Mouse (Mus musculus) C2C12 (cell line): ENCODE data around the gene Tph1. TPM values are rescaled to one million over a fixed set of nuclear protein-coding genes. Genes with fewer than 3 reads are reported as not detected.
"Not testable (repeated sequence)": the region's sequence is repeated elsewhere in the genome, so short reads cannot be mapped to it uniquely, and the experiment has no call there.

Experiments
- H3K27me3 ChIP-seq: one replicate; pipeline ENCODE4 v1.6.1; 2011; ENCODE audit not compliant: control insufficient read depth, insufficient read depth, insufficient read length
- H3K36me3 ChIP-seq: one replicate; pipeline ENCODE4 v1.6.1; 2011; ENCODE audit not compliant: control insufficient read depth, insufficient read depth
- H3K4me3 ChIP-seq: one replicate; pipeline ENCODE4 v1.5.1; 2011; ENCODE audit warnings: mild to moderate bottlenecking, control low read depth; ENCODE audit not compliant: poor library complexity, insufficient read depth, severe bottlenecking
- H3K79me2 ChIP-seq: one replicate; pipeline ENCODE4 v1.6.1; 2011; ENCODE audit not compliant: control insufficient read depth, insufficient read depth
- H3K79me3 ChIP-seq: one replicate; pipeline ENCODE4 v1.6.1; 2011; ENCODE audit warnings: low read depth, control low read depth
- H3ac ChIP-seq: one replicate; pipeline ENCODE3; 2011; ENCODE audit warnings: low read depth; ENCODE audit not compliant: control insufficient read depth, insufficient read length
- CEBPB ChIP-seq: IDR thresholded peaks from one replicate; pipeline ENCODE4 v1.6.1; 2011; ENCODE audit warnings: low read depth, mild to moderate bottlenecking, control low read depth, moderate library complexity
- CTCF ChIP-seq: IDR thresholded peaks from one replicate; pipeline ENCODE4 v1.5.1; 2011; ENCODE audit not compliant: control insufficient read depth, insufficient read depth, insufficient read length
- FOSL1 ChIP-seq: IDR thresholded peaks from one replicate; pipeline ENCODE4 v1.8.0; 2011; ENCODE audit warnings: mild to moderate bottlenecking, low read length; ENCODE audit not compliant: poor library complexity, insufficient read depth, severe bottlenecking
- MAX ChIP-seq: IDR thresholded peaks from one replicate; pipeline ENCODE4 v1.6.1; 2011; ENCODE audit warnings: mild to moderate bottlenecking, control low read depth
- MYOD1 ChIP-seq: IDR thresholded peaks from one replicate; pipeline ENCODE4 v1.6.1; 2011; ENCODE audit warnings: low read depth; ENCODE audit not compliant: control insufficient read depth, insufficient read length
- MYOG ChIP-seq: IDR thresholded peaks from one replicate; pipeline ENCODE4 v1.6.1; 2011; ENCODE audit not compliant: control insufficient read depth, insufficient read length; ENCODE audit errors: extremely low read depth
- USF1 ChIP-seq: IDR thresholded peaks from one replicate; pipeline ENCODE4 v1.6.1; 2011; ENCODE audit warnings: low read depth, mild to moderate bottlenecking, control low read depth, moderate library complexity
- polyA plus RNA-seq: library from polyadenylated mRNA; unstranded; fragments of >200 nt; fragmentation: generic; extraction: Trizol; gene quantifications from one replicate; pipeline ENCODE4 v1.2.1, GENCODE M21; 2012; ENCODE audit warnings: missing spikeins

The Tph1 gene
- polyA plus RNA-seq, 1 experiment, result 0.18 TPM

GRCm38 (mm10) chr7:46665236-46665635, 7.1 kb downstream of the Tph1 start:
- no peak overlapping the region for H3ac ChIP-seq
- H3K27me3 ChIP-seq, result peaks cover 27% of the 10 kb centered on the region
- no peaks in the 10 kb centered on the region for H3K79me3 ChIP-seq
- TF ChIP-seq CTCF (peak; percentile 26), MAX (peak; percentile 13), FOSL1 (no peak)
- no peaks in the 10 kb centered on the region for H3K79me2 ChIP-seq
- no peaks in the 10 kb centered on the region for H3K36me3 ChIP-seq
- H3K4me3 ChIP-seq, result no peak overlapping the region

DNA sequence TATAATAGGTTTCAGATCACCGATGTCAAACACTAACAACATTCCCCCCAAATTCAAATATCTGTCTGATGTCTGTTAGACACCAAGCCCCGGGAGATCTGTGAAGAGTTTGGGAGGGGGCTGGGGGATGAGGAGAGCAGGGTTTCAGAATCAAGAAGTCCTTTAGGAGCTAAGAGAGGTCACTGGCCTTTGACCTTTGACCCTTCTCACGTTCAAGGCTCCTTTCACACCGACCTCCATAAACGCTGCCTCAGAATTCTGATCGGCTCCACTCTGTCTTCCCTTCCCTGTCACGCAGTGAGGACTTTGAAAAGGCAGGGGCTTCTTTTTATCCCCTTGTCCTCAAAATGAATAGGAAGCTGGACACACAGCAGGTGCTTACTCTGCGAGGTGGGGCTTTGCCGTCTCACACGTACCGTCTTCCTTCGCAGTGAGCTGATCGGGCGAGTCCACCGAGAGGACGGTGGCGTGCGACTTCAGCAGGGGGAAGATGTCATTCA, 10.7 kb downstream of the Tph1 start:
- H3K36me3 ChIP-seq, result no peaks in the 10 kb centered on the region

DNA sequence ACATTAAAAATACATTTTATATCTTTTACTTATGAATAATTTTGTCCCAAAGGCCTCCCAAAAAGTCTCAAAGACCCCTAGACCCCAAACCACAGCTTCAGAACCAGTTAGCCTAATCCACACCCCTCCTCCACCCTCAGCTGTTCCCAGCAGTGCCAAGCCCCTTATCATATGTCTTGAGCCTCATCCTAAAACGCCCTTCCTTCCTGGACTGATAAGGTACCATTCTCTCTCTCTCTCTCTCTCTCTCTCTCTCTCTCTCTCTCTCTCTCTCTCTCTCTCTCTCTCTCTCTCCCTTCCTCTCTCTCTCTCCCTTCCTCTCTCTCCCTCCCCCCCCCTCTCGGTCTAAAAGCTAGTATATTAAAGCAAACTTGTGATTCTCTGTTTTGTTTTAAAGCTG, 20.1 kb downstream of the Tph1 start:
- Histone ChIP-seq H3K79me2 (no peaks in the 10 kb centered on the region), H3ac (no peak overlapping the region), H3K79me3 (no peaks in the 10 kb centered on the region), H3K36me3 (no peaks in the 10 kb centered on the region), H3K27me3 (peaks cover 31% of the 10 kb centered on the region), H3K4me3 (no peak overlapping the region)
- no peak for TF ChIP-seq USF1
- TF ChIP-seq MAX, result no peak
- no peak for TF ChIP-seq MYOD1
- no peak for TF ChIP-seq FOSL1
- TF ChIP-seq CEBPB, result no peak
- TF ChIP-seq MYOG, result no peak
- TF ChIP-seq CTCF, result no peak

More for the DNA sequence above, 10.7 kb downstream of the Tph1 start:
- no peaks in the 10 kb centered on the region for H3K79me2 ChIP-seq
- H3ac ChIP-seq, result no peak overlapping the region
- H3K4me3 ChIP-seq, result no peak overlapping the region
- H3K79me3 ChIP-seq, result no peaks in the 10 kb centered on the region
- H3K27me3 ChIP-seq, result peaks cover 47% of the 10 kb centered on the region
- TF ChIP-seq CTCF (no peak), MYOD1 (no peak), MAX (no peak), CEBPB (no peak), FOSL1 (no peak), USF1 (no peak), MYOG (no peak)

DNA sequence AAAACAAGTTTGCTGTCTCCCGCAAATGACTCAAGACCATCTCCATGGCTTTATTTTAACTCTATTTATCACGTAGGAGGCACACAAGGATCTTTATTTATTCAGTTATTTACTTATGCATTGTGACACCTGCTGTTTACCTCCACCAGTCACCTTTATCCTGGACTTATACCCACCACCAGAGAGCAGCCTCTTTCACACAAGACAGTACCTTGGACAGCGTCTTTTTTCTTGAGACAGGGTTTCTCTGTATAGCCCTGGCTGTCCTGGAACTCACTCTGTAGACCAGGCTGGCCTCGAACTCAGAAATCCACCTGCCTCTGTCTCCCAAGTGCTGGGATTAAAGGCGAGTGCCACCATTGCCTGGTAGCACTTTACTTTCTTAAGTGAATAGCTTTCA, 22.1 kb downstream of the Tph1 start:
- not testable (repeated sequence) for H3K79me2 ChIP-seq, H3K79me3 ChIP-seq, H3K4me3 ChIP-seq, H3K36me3 ChIP-seq, H3ac ChIP-seq
- H3K27me3 ChIP-seq, result peaks cover 20% of the 10 kb centered on the region

GRCm38 (mm10) chr7:46648431-46649140, 23.8 kb downstream of the Tph1 start:
- TF ChIP-seq CTCF (no peak), MAX (no peak), USF1 (no peak), MYOG (no peak), FOSL1 (no peak), CEBPB (no peak), MYOD1 (no peak)
- H3K79me2 ChIP-seq, result no peaks in the 10 kb centered on the region
- H3K36me3 ChIP-seq, result no peaks in the 10 kb centered on the region
- no peaks in the 10 kb centered on the region for H3K79me3 ChIP-seq
- H3K4me3 ChIP-seq, result no peak overlapping the region
- no peak overlapping the region for H3ac ChIP-seq
- peaks cover 14% of the 10 kb centered on the region for H3K27me3 ChIP-seq

DNA sequence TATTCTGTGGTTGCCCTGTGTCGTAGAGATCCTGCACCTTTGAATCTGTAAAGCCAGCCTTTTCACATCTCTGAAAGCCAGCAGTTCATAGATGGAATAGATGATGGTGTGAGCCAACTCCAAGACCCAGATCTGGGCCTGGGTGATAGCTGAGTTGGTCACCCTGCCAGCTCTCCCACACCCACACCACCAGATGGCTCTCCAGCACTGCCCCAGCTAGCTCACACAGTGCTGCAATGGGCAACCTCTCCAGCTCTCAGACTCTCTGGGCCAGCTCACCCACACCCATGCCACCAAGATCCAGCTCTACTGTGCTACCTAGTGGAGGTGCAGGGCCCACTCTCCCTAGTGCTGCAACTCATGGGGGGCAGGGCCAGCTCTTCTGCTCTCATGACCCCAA, 29.2 kb downstream of the Tph1 start:
- no peaks in the 10 kb centered on the region for H3K79me3 ChIP-seq
- H3K4me3 ChIP-seq, result no peak overlapping the region
- peaks cover 11% of the 10 kb centered on the region for H3K27me3 ChIP-seq
- no peaks in the 10 kb centered on the region for H3K79me2 ChIP-seq
- no peak overlapping the region for H3ac ChIP-seq
- no peaks in the 10 kb centered on the region for H3K36me3 ChIP-seq
- TF ChIP-seq CTCF (peak; percentile 47), MYOG (no peak), MYOD1 (no peak), USF1 (no peak), CEBPB (no peak)
